Mouse (Mus musculus): Measurements from ENCODE around the gene Cenpx. TPM values are rescaled to one million over a fixed set of nuclear protein-coding genes. Genes with fewer than 3 reads are reported as not detected.
A peak's percentile ranks its signal among the peaks of the same experiment; 100 is the strongest.
"Not testable (repeated sequence)": the region's sequence is repeated elsewhere in the genome, so short reads cannot be mapped to it uniquely, and the experiment has no call there.

Cenpx gene
- polyA plus RNA-seq, 1 experiment from 2014 or later = 157 TPM

GRCm38 (mm10) chr11:120740981-120741380, 27.4 kb upstream of the Cenpx start:
- no peak for ATAC-seq (ENCODE audit: low FRiP score, low TSS enrichment)
- Histone ChIP-seq H3K4me1 (ENCODE audit: control insufficient read depth, insufficient read depth, low read length) (no peaks in the 10 kb centered on the region), H3K27me3 (ENCODE audit: control insufficient read depth, insufficient read depth, low read length) (no peaks in the 10 kb centered on the region), H3K9ac (ENCODE audit: low read depth, low read length) (no peak overlapping the region), H3K9me3 (ENCODE audit: control insufficient read depth, low read length) (no peaks in the 10 kb centered on the region), H3K4me2 (replicated peaks; ENCODE audit: low read depth, low read length) (no peak overlapping the region), H3K27ac (ENCODE audit: low read depth, low read length) (no peak overlapping the region), H3K4me3 (ENCODE audit: low read length) (no peak overlapping the region), H3K36me3 (ENCODE audit: control insufficient read depth, insufficient read depth, low read length) (no peaks in the 10 kb centered on the region)
- WGBS = 89% methylated on average over 5 of the region's 5 CpGs

- ATAC-seq (ENCODE audit: low FRiP score, low TSS enrichment) = no peak
- 69% methylated on average over 6 of the region's 6 CpGs for WGBS
Observed at GRCm38 (mm10) chr11:120736424-120736823, 22.9 kb upstream of the Cenpx start.

GRCm38 (mm10) chr11:120733521-120733920, 20.0 kb upstream of the Cenpx start:
- no peaks in the 10 kb centered on the region for H3K9me3 ChIP-seq (ENCODE audit: control insufficient read depth, low read length)
- H3K27me3 ChIP-seq (ENCODE audit: control insufficient read depth, insufficient read depth, low read length) = no peaks in the 10 kb centered on the region
- no peak for ATAC-seq (ENCODE audit: low FRiP score, low TSS enrichment)
- no peak overlapping the region for H3K4me2 ChIP-seq (replicated peaks; ENCODE audit: low read depth, low read length)
- no peak overlapping the region for H3K9ac ChIP-seq (ENCODE audit: low read depth, low read length)
- no peak overlapping the region for H3K27ac ChIP-seq (ENCODE audit: low read depth, low read length)
- 0 out of 2 replicates have a peak, but pooled peaks cover 5% of the 10 kb centered on the region for H3K4me1 ChIP-seq (ENCODE audit: control insufficient read depth, insufficient read depth, low read length)
- H3K4me3 ChIP-seq (ENCODE audit: low read length) = no peak overlapping the region
- no peaks in the 10 kb centered on the region for H3K36me3 ChIP-seq (ENCODE audit: control insufficient read depth, insufficient read depth, low read length)
- 57% methylated on average over 6 of the region's 6 CpGs for WGBS

More at GRCm38 (mm10) chr11:120736424-120736823, 22.9 kb upstream of the Cenpx start:
- Histone ChIP-seq H3K27ac (ENCODE audit: low read depth, low read length) (no peak overlapping the region), H3K9me3 (ENCODE audit: control insufficient read depth, low read length) (no peaks in the 10 kb centered on the region), H3K4me1 (ENCODE audit: control insufficient read depth, insufficient read depth, low read length) (0 out of 2 replicates have a peak, but pooled peaks cover 5% of the 10 kb centered on the region), H3K4me3 (ENCODE audit: low read length) (no peak overlapping the region), H3K4me2 (replicated peaks; ENCODE audit: low read depth, low read length) (no peak overlapping the region), H3K27me3 (ENCODE audit: control insufficient read depth, insufficient read depth, low read length) (no peaks in the 10 kb centered on the region), H3K36me3 (ENCODE audit: control insufficient read depth, insufficient read depth, low read length) (no peaks in the 10 kb centered on the region), H3K9ac (ENCODE audit: low read depth, low read length) (no peak overlapping the region)

DNA sequence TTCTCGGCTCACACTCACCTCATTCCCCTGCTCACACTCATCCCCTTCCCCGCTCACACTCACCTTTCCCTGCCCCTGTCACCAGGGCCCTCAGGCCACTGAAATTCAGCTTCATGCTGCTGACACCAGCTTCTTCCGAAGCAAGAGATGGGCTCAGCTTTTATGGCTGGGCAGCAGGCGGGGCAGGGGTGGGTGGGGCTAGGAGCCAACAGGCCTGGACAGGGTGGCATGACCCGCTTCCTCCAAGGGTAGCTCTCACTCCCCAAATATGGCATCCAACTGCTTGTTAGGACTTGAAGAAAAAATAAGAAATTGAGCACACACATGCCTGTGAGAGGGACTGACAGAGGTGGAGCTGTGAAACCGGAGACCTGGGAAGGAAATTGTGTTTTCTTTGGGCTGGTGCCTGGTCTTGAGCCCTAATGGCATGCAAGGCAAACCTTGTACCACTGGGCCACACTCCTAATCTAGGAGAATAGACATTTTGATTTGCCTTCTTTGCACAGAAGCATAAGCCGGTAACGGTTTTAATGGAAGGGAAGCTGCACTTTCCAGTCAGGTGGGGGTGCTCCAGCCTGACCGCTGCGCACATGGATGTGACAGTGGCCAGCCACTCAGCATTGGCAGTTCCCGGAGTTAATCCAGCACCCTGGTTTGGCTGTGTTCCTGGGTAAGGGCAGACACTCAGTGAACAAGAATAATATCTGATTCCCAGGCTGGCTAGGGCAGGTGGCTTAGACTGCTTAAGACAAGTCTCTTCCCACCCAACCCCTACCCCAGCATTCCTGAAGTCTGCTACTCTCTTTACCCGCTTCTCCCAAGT, 18.5 kb upstream of the Cenpx start, which contains the start of gene Cbr2:
Cbr2 (minus strand) TSS at position 257 of the 823 bp plus-strand sequence.
- no peak within 1 kb of the TSS for H3K4me2 ChIP-seq (replicated peaks; ENCODE audit: low read depth, low read length)
- no peaks in the 10 kb centered on the region for H3K27me3 ChIP-seq (ENCODE audit: control insufficient read depth, insufficient read depth, low read length)

DNA sequence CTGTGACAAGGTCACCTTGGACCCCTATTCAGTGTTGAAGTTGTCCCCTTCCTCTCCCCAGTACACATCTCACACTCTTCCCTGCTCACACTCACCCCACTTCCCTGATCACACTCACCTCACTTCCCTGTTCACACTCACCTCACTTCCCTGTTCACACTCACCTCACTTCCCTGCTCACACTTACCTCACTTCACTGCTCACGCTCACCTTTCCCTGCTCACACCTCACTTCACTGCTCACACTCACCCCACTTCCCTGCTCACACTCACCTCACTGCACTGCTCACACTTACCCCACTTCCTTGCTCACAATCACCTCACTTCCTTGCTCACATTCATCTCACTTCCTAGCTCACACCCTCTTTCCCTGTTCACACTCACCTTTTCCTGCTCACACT, 17.9 kb upstream of the Cenpx start:
- H3K27me3 ChIP-seq (ENCODE audit: control insufficient read depth, insufficient read depth, low read length) = no peaks in the 10 kb centered on the region
- H3K9ac ChIP-seq (ENCODE audit: low read depth, low read length) = no peak overlapping the region
- peaks cover 8% of the 10 kb centered on the region; the same call in 1 of the 2 replicates for H3K4me1 ChIP-seq (ENCODE audit: control insufficient read depth, insufficient read depth, low read length)
- H3K4me3 ChIP-seq (ENCODE audit: low read length) = no peak overlapping the region
- no peaks in the 10 kb centered on the region for H3K36me3 ChIP-seq (ENCODE audit: control insufficient read depth, insufficient read depth, low read length)
- WGBS = 91% methylated on average over 1 of the region's 1 CpGs
- no peaks in the 10 kb centered on the region for H3K9me3 ChIP-seq (ENCODE audit: control insufficient read depth, low read length)
- no peak for ATAC-seq (ENCODE audit: low FRiP score, low TSS enrichment)
- no peak overlapping the region for H3K4me2 ChIP-seq (replicated peaks; ENCODE audit: low read depth, low read length)
- no peak overlapping the region for H3K27ac ChIP-seq (ENCODE audit: low read depth, low read length)

More for the DNA sequence above, 18.5 kb upstream of the Cenpx start, which contains the start of gene Cbr2:
- no peak within 1 kb of the TSS for H3K9ac ChIP-seq (ENCODE audit: low read depth, low read length)
- no peak for ATAC-seq (ENCODE audit: low FRiP score, low TSS enrichment)
- no peaks in the 10 kb centered on the region for H3K9me3 ChIP-seq (ENCODE audit: control insufficient read depth, low read length)
- H3K4me3 ChIP-seq (ENCODE audit: low read length) = no peak within 1 kb of the TSS
- 0 out of 2 replicates have a peak, but pooled peaks cover 5% of the 10 kb centered on the region for H3K4me1 ChIP-seq (ENCODE audit: control insufficient read depth, insufficient read depth, low read length)
- 63% methylated on average over 12 of the region's 12 CpGs for WGBS
- H3K27ac ChIP-seq (ENCODE audit: low read depth, low read length) = no peak within 1 kb of the TSS
- no peaks in the 10 kb centered on the region for H3K36me3 ChIP-seq (ENCODE audit: control insufficient read depth, insufficient read depth, low read length)

DNA sequence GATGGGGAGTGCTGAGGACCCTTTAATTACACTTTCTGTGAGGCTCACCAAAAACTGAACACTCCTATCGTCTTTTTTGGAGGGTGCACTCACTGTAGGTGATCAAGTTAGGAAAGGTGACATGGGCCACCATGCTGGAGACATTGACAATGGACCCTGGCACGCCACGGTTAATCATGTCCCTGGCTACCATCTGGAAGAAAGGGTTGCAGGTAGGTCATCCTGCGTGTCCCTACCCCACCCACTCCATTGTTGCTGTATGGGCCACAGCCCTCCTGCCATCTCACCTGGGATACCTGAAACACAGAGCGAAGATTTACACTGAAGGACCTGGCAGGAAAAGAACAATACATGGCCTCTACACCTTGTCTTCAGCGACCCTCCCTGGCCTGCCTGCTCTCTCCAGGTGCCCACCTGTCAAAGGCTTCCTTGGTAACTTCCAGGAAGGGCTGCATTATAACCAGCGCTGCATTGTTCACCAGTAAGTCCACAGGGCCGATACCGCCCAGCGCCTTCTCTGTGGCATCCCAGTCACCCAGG, 16.9 kb upstream of the Cenpx start:
- no peak overlapping the region for H3K4me3 ChIP-seq (ENCODE audit: low read length)
- no peak overlapping the region for H3K4me2 ChIP-seq (replicated peaks; ENCODE audit: low read depth, low read length)
- 89% methylated on average over 10 of the region's 10 CpGs for WGBS
- no peak overlapping the region for H3K27ac ChIP-seq (ENCODE audit: low read depth, low read length)
- no peak for ATAC-seq (ENCODE audit: low FRiP score, low TSS enrichment)
- H3K27me3 ChIP-seq (ENCODE audit: control insufficient read depth, insufficient read depth, low read length) = no peaks in the 10 kb centered on the region
- H3K36me3 ChIP-seq (ENCODE audit: control insufficient read depth, insufficient read depth, low read length) = no peaks in the 10 kb centered on the region
- no peaks in the 10 kb centered on the region for H3K9me3 ChIP-seq (ENCODE audit: control insufficient read depth, low read length)
- no peak overlapping the region for H3K9ac ChIP-seq (ENCODE audit: low read depth, low read length)
- H3K4me1 ChIP-seq (ENCODE audit: control insufficient read depth, insufficient read depth, low read length) = peaks cover 11% of the 10 kb centered on the region; the same call in 1 of the 2 replicates

- not testable (repeated sequence) for H3K36me3 ChIP-seq (ENCODE audit: control insufficient read depth, insufficient read depth, low read length); H3K27me3 ChIP-seq (ENCODE audit: control insufficient read depth, insufficient read depth, low read length); H3K27ac ChIP-seq (ENCODE audit: low read depth, low read length); H3K9ac ChIP-seq (ENCODE audit: low read depth, low read length); H3K9me3 ChIP-seq (ENCODE audit: control insufficient read depth, low read length)
- ATAC-seq (ENCODE audit: low FRiP score, low TSS enrichment) = peak; percentile 36; the same call in 1 of the 2 replicates
- H3K4me1 ChIP-seq (ENCODE audit: control insufficient read depth, insufficient read depth, low read length) = peaks cover 11% of the 10 kb centered on the region; the same call in 1 of the 2 replicates
- H3K4me3 ChIP-seq (ENCODE audit: low read length) = 0 out of 2 replicates have a peak overlapping the region, but pooled peaks have one; percentile 4
- 2% methylated on average over 17 of the region's 21 CpGs for WGBS
- H3K4me2 ChIP-seq (replicated peaks; ENCODE audit: low read depth, low read length) = peak overlapping the region; percentile 24
Observed at GRCm38 (mm10) chr11:120729432-120730050, 16.0 kb upstream of the Cenpx start.

DNA sequence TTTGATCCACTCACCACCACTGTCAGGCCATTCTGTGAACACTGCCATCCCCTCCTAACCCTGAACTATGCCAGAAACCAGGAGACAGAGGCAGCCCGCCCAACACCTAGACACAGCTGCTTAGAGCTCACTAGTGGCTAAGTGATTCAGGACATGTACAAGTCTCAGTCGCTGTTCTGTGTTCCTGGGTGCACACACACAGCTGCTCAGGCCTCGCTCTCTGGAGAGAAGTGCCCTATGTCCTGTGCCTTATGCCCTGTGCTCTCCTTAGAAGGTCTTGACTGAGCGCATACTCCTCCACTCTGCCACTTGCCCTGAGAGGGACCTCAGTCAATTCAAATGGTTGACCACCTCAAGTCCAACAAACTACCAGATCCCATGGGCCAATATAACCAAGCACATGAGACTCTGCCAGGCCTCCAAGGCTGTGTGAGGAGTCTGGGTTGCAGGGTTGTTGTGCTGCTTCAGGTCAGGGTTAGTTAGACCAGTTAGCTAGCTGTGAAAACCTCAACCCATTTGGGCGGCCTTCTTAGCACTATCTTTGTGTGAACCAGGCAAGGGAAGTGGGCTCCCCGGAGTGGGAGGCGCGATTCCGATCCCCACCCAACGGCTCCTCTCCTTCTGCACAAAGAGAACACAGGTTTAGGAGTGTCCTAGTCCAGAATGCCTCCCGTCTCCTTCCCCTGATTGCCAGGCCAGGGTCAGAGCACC, 15.1 kb upstream of the Cenpx start:
- H3K9me3 ChIP-seq (ENCODE audit: control insufficient read depth, low read length) = no peaks in the 10 kb centered on the region
- 69% methylated on average over 11 of the region's 11 CpGs for WGBS
- H3K27ac ChIP-seq (ENCODE audit: low read depth, low read length) = no peak overlapping the region
- H3K36me3 ChIP-seq (ENCODE audit: control insufficient read depth, insufficient read depth, low read length) = no peaks in the 10 kb centered on the region
- no peak overlapping the region for H3K4me2 ChIP-seq (replicated peaks; ENCODE audit: low read depth, low read length)
- no peak for ATAC-seq (ENCODE audit: low FRiP score, low TSS enrichment)
- no peak overlapping the region for H3K4me3 ChIP-seq (ENCODE audit: low read length)
- H3K9ac ChIP-seq (ENCODE audit: low read depth, low read length) = no peak overlapping the region
- H3K27me3 ChIP-seq (ENCODE audit: control insufficient read depth, insufficient read depth, low read length) = no peaks in the 10 kb centered on the region
- peaks cover 11% of the 10 kb centered on the region; the same call in 1 of the 2 replicates for H3K4me1 ChIP-seq (ENCODE audit: control insufficient read depth, insufficient read depth, low read length)
